Mouse (Mus musculus): Measurements from ENCODE around the gene Nacc1. TPM values are rescaled to one million over a fixed set of nuclear protein-coding genes. Genes with fewer than 3 reads are reported as not detected.

Gene Nacc1
- 23.0 and 25.2 TPM in 2 replicates for polyA plus RNA-seq (2014; fragmentation: Nextera tagmentation; extraction: Ambion mirVana)

DNA sequence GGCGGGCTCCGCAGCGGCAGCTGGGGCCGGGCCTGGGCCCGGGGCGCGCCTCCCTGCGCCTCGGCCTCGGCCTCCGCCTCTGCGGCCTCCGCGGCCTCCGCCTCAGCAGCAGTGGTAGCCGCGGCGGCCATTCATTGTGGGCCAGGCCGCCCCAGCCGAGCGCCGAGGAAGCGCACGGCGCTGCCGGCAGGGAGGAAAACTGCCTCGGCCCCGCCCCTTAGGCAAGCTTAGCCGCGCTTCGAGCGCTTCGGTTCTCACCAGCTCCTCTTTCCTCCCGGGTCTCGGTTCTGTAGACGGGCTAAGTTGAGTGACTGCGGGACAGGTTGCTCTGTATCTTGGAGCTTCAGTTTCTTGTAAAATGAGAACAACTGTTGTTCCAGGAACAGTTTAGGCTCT is at the start of gene Nacc1:
Nacc1 (minus strand) TSS at position 158 of the 396 bp plus-strand sequence.
- H3K4me2 ChIP-seq = peak within 1 kb of the TSS; percentile 93
- DNase-seq (ENCODE audit: low spot score) = peak; percentile 86
- H3K4me1 ChIP-seq (replicated peaks; ENCODE audit: control insufficient read depth, insufficient read depth, low read length) = peaks cover 40% of the 10 kb centered on the region
- peak within 1 kb of the TSS; percentile 99 for H3K9ac ChIP-seq (ENCODE audit: low read depth, low read length)
- H3K36me3 ChIP-seq (ENCODE audit: control insufficient read depth, insufficient read depth, low read length) = peaks cover 18% of the 10 kb centered on the region
- ATAC-seq (replicated peaks; ENCODE audit: low FRiP score) = peak; percentile 82
- H3K4me3 ChIP-seq (ENCODE audit: low read depth, low read length) = peak within 1 kb of the TSS; percentile 99
- no peaks in the 10 kb centered on the region for H3K27me3 ChIP-seq (replicated peaks; ENCODE audit: control insufficient read depth, insufficient read depth, low read length)
- H3K27ac ChIP-seq (ENCODE audit: low read depth, low read length) = peak within 1 kb of the TSS; percentile 98
- under 1% methylated on average over 32 of the region's 37 CpGs for WGBS
- H3K9me3 ChIP-seq (ENCODE audit: control insufficient read depth, low read length) = no peaks in the 10 kb centered on the region

DNA sequence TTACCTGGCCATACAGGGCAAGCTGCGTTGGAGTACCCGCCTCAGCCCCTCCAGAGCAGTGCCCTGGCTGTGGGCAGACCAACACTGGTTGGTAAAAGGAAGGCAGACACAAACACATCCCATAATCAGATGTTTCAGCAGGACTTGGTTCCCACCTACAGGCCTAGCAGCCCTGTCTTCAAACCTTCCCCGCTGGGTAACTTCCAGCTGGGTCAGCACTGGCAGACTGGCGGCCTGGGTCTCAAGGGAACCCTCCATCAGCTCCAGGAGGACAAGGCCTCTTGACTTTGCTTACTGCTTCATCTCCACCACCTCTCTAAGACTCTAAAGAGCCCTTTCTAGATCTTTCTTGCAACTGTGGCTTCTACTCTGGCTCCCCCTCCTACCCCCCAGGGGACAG is 48.9 kb upstream of the Nacc1 start:
- Histone ChIP-seq H3K27me3 (replicated peaks; ENCODE audit: control insufficient read depth, insufficient read depth, low read length) (peaks cover 64% of the 10 kb centered on the region), H3K9me3 (ENCODE audit: control insufficient read depth, low read length) (no peaks in the 10 kb centered on the region), H3K4me2 (no peak overlapping the region), H3K4me3 (ENCODE audit: low read depth, low read length) (no peak overlapping the region), H3K36me3 (ENCODE audit: control insufficient read depth, insufficient read depth, low read length) (no peaks in the 10 kb centered on the region), H3K4me1 (replicated peaks; ENCODE audit: control insufficient read depth, insufficient read depth, low read length) (peaks cover 40% of the 10 kb centered on the region), H3K9ac (ENCODE audit: low read depth, low read length) (no peak overlapping the region), H3K27ac (ENCODE audit: low read depth, low read length) (0 out of 2 replicates have a peak overlapping the region, but pooled peaks have one; percentile 13)
- DNase-seq (ENCODE audit: low spot score) = no peak
- WGBS = 85% methylated on average over 4 of the region's 4 CpGs
- ATAC-seq (replicated peaks; ENCODE audit: low FRiP score) = no peak

- H3K4me3 ChIP-seq (ENCODE audit: low read depth, low read length) = no peak overlapping the region
- H3K27ac ChIP-seq (ENCODE audit: low read depth, low read length) = no peak overlapping the region
- DNase-seq (ENCODE audit: low spot score) = no peak
- no peaks in the 10 kb centered on the region for H3K36me3 ChIP-seq (ENCODE audit: control insufficient read depth, insufficient read depth, low read length)
- no peak overlapping the region for H3K9ac ChIP-seq (ENCODE audit: low read depth, low read length)
- peaks cover 45% of the 10 kb centered on the region for H3K4me1 ChIP-seq (replicated peaks; ENCODE audit: control insufficient read depth, insufficient read depth, low read length)
- H3K4me2 ChIP-seq = no peak overlapping the region
- no peak for ATAC-seq (replicated peaks; ENCODE audit: low FRiP score)
- peaks cover 58% of the 10 kb centered on the region for H3K27me3 ChIP-seq (replicated peaks; ENCODE audit: control insufficient read depth, insufficient read depth, low read length)
- no peaks in the 10 kb centered on the region for H3K9me3 ChIP-seq (ENCODE audit: control insufficient read depth, low read length)
- WGBS = 55% methylated on average over 2 of the region's 2 CpGs
These were observed 47.9 kb upstream of the Nacc1 start for GRCm38 (mm10) chr8:84735597-84735996.

DNA sequence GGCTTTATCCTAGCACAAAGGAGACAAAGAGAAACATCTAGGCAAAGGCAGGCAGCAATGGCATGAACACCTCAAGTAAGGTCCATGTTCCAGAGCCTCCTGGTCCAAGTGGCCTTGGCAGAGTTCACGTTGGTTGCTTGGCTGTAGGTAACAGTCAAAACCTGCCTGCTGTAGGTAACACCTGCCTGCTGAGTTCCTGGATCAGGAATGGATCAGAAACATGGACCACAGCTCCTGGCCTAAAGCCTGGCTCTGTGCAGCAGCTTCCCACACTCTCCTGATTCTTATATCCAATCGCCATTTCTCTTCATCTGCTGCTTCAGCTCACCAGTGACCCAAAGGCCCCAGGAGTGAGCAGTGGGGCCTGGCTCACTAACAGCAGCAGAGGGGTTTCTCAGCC is 47.0 kb upstream of the Nacc1 start:
- WGBS = 74% methylated on average over 2 of the region's 2 CpGs
- Histone ChIP-seq H3K4me3 (ENCODE audit: low read depth, low read length) (no peak overlapping the region), H3K9me3 (ENCODE audit: control insufficient read depth, low read length) (no peaks in the 10 kb centered on the region), H3K27ac (ENCODE audit: low read depth, low read length) (no peak overlapping the region), H3K4me1 (replicated peaks; ENCODE audit: control insufficient read depth, insufficient read depth, low read length) (peaks cover 50% of the 10 kb centered on the region), H3K4me2 (no peak overlapping the region), H3K36me3 (ENCODE audit: control insufficient read depth, insufficient read depth, low read length) (no peaks in the 10 kb centered on the region), H3K9ac (ENCODE audit: low read depth, low read length) (no peak overlapping the region), H3K27me3 (replicated peaks; ENCODE audit: control insufficient read depth, insufficient read depth, low read length) (peaks cover 51% of the 10 kb centered on the region)
- ATAC-seq (replicated peaks; ENCODE audit: low FRiP score) (no peak), DNase-seq (ENCODE audit: low spot score) (no peak)

GRCm38 (mm10) chr8:84733959-84734358 is 46.3 kb upstream of the Nacc1 start:
- H3K4me1 ChIP-seq (replicated peaks; ENCODE audit: control insufficient read depth, insufficient read depth, low read length) = peaks cover 57% of the 10 kb centered on the region
- no peak overlapping the region for H3K9ac ChIP-seq (ENCODE audit: low read depth, low read length)
- no peak overlapping the region for H3K4me3 ChIP-seq (ENCODE audit: low read depth, low read length)
- H3K9me3 ChIP-seq (ENCODE audit: control insufficient read depth, low read length) = no peaks in the 10 kb centered on the region
- no peak overlapping the region for H3K27ac ChIP-seq (ENCODE audit: low read depth, low read length)
- no peak overlapping the region for H3K4me2 ChIP-seq
- no peak for ATAC-seq (replicated peaks; ENCODE audit: low FRiP score)
- no peaks in the 10 kb centered on the region for H3K36me3 ChIP-seq (ENCODE audit: control insufficient read depth, insufficient read depth, low read length)
- H3K27me3 ChIP-seq (replicated peaks; ENCODE audit: control insufficient read depth, insufficient read depth, low read length) = peaks cover 44% of the 10 kb centered on the region
- WGBS = 84% methylated on average over 6 of the region's 6 CpGs
- DNase-seq (ENCODE audit: low spot score) = no peak

DNA sequence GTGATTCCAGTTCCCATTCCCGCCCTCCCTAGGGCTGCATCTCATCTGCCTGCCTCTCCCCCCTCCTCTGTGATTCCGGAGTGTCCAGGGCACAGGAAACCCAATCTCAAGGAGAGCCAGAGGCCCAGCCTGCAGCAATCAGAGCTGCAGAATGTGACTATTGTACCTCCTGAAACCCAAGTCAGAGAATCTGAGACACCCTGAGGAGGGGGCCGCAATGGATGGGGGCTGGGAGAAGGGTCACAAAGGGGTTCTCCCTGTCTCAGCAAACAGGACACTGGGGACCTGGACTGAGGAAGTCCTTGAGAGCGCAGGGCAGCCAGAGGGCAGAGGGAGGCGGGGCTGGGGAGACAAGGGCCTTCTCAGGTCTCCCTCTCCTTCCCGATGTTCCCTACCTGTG is 45.3 kb upstream of the Nacc1 start:
- H3K27me3 ChIP-seq (replicated peaks; ENCODE audit: control insufficient read depth, insufficient read depth, low read length) = peaks cover 36% of the 10 kb centered on the region
- 0 out of 2 replicates have a peak overlapping the region, but pooled peaks have one; percentile 12 for H3K9ac ChIP-seq (ENCODE audit: low read depth, low read length)
- DNase-seq (ENCODE audit: low spot score) (no peak), ATAC-seq (replicated peaks; ENCODE audit: low FRiP score) (no peak)
- H3K4me1 ChIP-seq (replicated peaks; ENCODE audit: control insufficient read depth, insufficient read depth, low read length) = peaks cover 60% of the 10 kb centered on the region
- no peaks in the 10 kb centered on the region for H3K9me3 ChIP-seq (ENCODE audit: control insufficient read depth, low read length)
- H3K27ac ChIP-seq (ENCODE audit: low read depth, low read length) = 0 out of 2 replicates have a peak overlapping the region, but pooled peaks have one; percentile 8
- H3K4me2 ChIP-seq = no peak overlapping the region
- 47% methylated on average over 6 of the region's 6 CpGs for WGBS
- H3K4me3 ChIP-seq (ENCODE audit: low read depth, low read length) = no peak overlapping the region
- H3K36me3 ChIP-seq (ENCODE audit: control insufficient read depth, insufficient read depth, low read length) = no peaks in the 10 kb centered on the region

DNA sequence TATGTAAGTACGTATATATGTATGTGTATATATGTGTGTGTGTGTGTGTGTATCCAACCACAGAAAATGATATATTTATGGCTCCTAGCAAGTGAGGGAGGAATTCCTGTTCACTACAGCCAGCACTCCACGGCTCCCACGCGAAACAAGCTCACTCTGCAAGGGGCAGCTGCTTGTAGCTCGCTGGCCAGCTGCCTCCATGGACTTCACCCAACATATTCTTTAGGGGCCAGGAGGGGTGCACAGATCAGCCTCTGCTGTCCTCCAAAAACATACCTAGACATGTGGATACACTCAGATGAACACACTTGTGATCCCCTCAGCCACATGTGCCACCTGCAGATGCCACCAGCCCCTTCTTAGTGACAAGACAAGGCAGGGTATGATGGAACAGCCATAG is 44.9 kb upstream of the Nacc1 start:
- peaks cover 32% of the 10 kb centered on the region for H3K27me3 ChIP-seq (replicated peaks; ENCODE audit: control insufficient read depth, insufficient read depth, low read length)
- H3K36me3 ChIP-seq (ENCODE audit: control insufficient read depth, insufficient read depth, low read length) = no peaks in the 10 kb centered on the region; the same call in 1 of the 2 replicates
- 0 out of 2 replicates have a peak overlapping the region, but pooled peaks have one; percentile 99 for H3K27ac ChIP-seq (ENCODE audit: low read depth, low read length)
- H3K9ac ChIP-seq (ENCODE audit: low read depth, low read length) = peak overlapping the region; percentile 59; the same call in 1 of the 2 replicates
- no peak overlapping the region for H3K4me2 ChIP-seq
- ATAC-seq (replicated peaks; ENCODE audit: low FRiP score) (no peak), DNase-seq (ENCODE audit: low spot score) (no peak)
- H3K4me3 ChIP-seq (ENCODE audit: low read depth, low read length) = no peak overlapping the region
- whole genome bisulfite sequencing = 80% methylated on average over 5 of the region's 5 CpGs
- H3K4me1 ChIP-seq (replicated peaks; ENCODE audit: control insufficient read depth, insufficient read depth, low read length) = peaks cover 58% of the 10 kb centered on the region
- no peaks in the 10 kb centered on the region for H3K9me3 ChIP-seq (ENCODE audit: control insufficient read depth, low read length)

DNA sequence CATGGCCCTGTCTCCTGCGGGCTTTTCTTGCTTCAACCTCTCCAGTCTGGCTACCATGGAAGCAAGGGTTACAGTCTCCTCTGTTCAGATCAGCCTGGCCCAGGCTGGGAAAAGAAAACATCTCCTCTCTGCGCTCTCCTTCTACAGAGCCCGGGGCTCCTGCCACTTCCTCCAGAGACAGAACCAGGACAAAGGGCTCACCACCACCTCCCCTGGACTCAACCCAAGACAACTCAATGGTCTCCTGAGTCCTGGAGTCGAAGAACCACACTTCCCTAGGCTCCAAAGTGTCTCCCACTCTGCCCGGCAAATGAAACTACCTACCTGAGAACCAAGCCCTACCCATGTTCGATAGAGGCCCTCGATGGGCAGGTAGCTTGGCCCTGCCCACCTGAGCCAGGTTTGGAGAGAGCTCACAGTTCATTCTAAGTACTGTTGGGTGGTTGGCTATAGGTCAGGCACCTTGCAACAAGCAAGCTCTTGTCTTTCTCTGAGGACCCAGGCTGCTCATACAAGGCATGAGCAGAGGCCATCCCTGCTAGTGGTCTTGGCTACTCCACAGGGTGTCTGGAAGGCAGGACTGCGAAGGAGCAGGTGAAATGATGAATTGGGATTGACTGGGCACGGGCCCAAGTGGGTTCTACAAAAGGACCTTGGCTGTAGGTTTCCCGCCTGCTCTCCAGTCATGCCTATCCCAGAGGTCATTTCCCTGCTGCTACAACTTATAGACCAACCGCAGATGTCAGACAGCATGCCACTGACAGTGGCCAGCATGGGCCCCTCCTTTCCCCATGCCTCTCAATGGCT is 43.9 kb upstream of the Nacc1 start:
- H3K4me3 ChIP-seq (ENCODE audit: low read depth, low read length) = peak overlapping the region; percentile 1; the same call in 1 of the 2 replicates
- H3K9ac ChIP-seq (ENCODE audit: low read depth, low read length) = peak overlapping the region; percentile 59
- no peaks in the 10 kb centered on the region for H3K9me3 ChIP-seq (ENCODE audit: control insufficient read depth, low read length)
- H3K27ac ChIP-seq (ENCODE audit: low read depth, low read length) = peak overlapping the region; percentile 99
- 66% methylated on average over 11 of the region's 11 CpGs for WGBS
- no peaks in the 10 kb centered on the region; the same call in 1 of the 2 replicates for H3K36me3 ChIP-seq (ENCODE audit: control insufficient read depth, insufficient read depth, low read length)
- no peak for DNase-seq (ENCODE audit: low spot score)
- peak overlapping the region; percentile 55 for H3K4me2 ChIP-seq
- peaks cover 65% of the 10 kb centered on the region for H3K4me1 ChIP-seq (replicated peaks; ENCODE audit: control insufficient read depth, insufficient read depth, low read length)
- peaks cover 30% of the 10 kb centered on the region for H3K27me3 ChIP-seq (replicated peaks; ENCODE audit: control insufficient read depth, insufficient read depth, low read length)
- no peak; the same call in 1 of the 2 replicates for ATAC-seq (replicated peaks; ENCODE audit: low FRiP score)
